Mouse (Mus musculus) central nervous system, embryonic 18 days (tissue): Measurements from ENCODE around the gene Dguok. TPM values are rescaled to one million over a fixed set of nuclear protein-coding genes. Genes with fewer than 3 reads are reported as not detected.

Experiments
- polyA plus RNA-seq: library from polyadenylated mRNA; depleted of rRNA; stranded (reverse); fragments of >200 nt; gene quantifications from 2 replicates; pipeline ENCODE4 v1.2.3, GENCODE M21; 2012; rRNA removed

Gene Dguok
- polyA plus RNA-seq = 79.5 and 87.3 TPM in 2 replicates

DNA sequence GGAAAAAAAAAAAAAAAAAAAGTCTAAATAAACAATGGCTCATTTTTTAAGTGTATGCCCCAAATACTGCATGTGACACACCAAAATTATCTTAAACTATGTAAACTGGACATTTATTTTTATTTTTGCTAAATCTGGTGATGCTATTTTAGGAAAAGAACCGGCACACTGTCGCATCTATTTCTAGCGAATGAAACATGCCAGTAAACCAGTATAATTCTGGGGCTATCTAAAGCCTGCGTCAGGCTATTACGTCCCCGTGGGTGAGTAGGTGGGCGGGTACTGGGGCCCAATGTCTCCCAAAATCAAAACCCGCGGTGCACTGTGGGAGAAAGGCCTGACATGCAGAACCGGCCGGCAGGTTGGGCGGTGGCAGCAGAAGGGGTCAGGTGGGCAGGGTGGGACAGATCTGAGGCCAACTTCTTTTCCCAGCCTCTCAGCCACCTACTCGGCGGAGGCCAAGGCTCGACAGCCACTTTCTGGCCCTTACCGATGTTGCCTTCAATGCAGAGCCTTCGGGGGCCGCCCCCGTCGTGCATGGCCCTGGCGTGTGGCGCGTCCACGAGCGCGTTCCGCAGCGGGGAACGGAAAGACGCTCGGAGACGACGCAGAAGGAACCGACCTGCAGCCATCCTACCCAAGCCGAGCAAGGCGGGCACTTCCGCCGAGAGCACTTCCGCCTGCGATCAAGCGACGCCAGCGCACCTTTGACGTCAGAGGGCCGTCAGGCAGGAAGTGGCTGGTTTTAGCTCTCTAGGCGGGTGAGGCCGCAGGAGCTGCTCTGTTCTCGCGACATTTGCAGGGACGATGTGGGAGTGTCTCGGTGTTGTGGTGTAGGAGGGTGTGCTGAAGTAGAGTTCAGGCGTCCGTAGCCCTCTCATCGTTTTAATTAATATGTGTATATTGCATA is at the start of gene Dguok:
Gene Dguok, minus strand, starts transcription at position 712 of the 910 bp plus-strand sequence.

DNA sequence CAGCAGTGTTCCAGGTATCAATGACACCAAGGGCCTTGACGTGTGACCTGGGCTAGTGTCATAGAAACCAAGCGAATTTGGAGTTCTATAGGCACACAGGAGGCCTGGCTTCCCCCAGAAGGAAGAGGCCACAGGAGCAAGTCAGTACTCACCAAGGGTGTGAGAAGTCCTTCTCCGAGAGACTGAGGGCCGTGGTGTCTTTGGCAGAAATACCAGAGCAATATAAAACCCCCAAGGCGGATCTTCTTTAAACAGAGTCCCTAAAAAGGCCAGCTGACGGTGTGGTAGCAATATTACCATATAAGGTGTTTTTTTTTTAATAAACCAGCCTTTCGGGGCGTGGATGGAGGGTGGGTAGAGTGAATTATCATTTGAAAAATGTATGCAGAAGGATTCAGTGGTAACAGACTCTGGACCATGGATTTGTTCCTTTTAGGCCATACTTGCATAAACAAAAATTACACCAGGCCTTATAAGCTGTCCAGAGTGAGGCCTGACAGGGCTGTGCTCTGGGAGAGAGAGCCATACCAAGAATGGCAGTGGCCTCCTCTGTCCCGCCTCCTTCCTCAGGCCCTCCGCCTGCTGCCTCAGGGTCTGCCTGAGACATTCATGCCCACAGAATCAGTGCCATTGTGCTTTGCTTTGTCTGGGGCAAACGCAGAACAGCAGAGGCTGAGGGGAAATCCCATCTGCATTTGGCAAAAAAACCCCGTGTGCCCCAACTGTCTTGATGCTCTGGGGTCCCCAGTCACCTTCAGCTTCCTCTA is 29.4 kb upstream of the Dguok start, which contains the start of gene Actg2:
Gene Actg2, minus strand, starts transcription at position 238 of the 767 bp plus-strand sequence.

DNA sequence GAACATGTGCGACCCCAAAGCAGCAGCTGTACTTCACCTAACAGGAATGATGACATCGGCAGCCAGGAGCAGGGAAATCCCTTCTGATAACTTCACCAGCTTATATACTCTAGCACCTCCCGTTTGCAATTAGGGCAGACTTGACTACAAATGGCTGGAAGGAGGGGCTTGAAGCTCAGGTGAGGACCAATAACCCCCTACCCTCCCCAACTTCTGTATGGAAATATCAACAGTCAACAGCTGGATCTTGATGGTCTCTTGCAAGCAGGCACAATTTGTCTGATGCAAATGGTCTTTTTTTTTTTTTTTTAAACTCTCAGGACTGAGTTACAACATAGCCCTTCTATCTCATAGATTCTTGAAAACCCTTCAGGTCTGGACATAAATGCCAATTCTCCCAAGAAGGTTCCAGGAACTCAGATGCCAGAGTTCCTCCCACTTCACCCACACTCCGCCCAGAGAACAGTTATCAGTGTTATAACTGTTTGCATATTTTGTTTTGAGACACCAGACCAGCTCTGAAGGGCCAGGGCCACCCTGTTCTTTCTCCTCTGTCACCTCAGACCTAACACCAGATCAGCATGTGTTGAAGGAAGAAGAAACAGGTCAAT is 47.6 kb downstream of the Dguok start, which contains the start of gene Tet3:
Gene Tet3, minus strand, starts transcription at position 51 of the 611 bp plus-strand sequence.

Other genes with a start within 250 kb of the Dguok start
- gene Mthfd2, start 181.1 kb downstream of the Dguok start, polyA plus RNA-seq = 17.9 and 20.7 TPM in 2 replicates
- 21.3 and 21.8 TPM in 2 replicates for gene Mob1a, start 181.0 kb downstream of the Dguok start, polyA plus RNA-seq
- 20.9 and 27.3 TPM in 2 replicates for gene Bola3, start 157.8 kb downstream of the Dguok start, polyA plus RNA-seq
- 17.1 and 19.3 TPM in 2 replicates for gene Tet3, start 47.9 kb downstream of the Dguok start, polyA plus RNA-seq
- 2.1 and 4.7 TPM in 2 replicates for gene Actg2, start 29.3 kb upstream of the Dguok start, polyA plus RNA-seq
- gene Stambp, start 65.8 kb upstream of the Dguok start, polyA plus RNA-seq = 45.8 and 47.2 TPM in 2 replicates
- not detected in 2 replicates for gene Clec4f, start 149.2 kb upstream of the Dguok start, polyA plus RNA-seq
- gene Cd207, start 170.9 kb upstream of the Dguok start, polyA plus RNA-seq = 0.03 and 0.05 TPM in 2 replicates
- gene Vax2, start 204.3 kb upstream of the Dguok start, polyA plus RNA-seq = not detected in 2 replicates
- gene Atp6v1b1, start 236.0 kb upstream of the Dguok start, polyA plus RNA-seq = 0.48 and 0.65 TPM in 2 replicates